Mouse (Mus musculus) hindbrain, embryonic 14.5 days (tissue): ENCODE results near the gene Phf20. TPM values are rescaled to one million over a fixed set of nuclear protein-coding genes. Genes with fewer than 3 reads are reported as not detected.

Experiments
- ATAC-seq: fragments of 200-750 bp; cut with Nextera tagmentation; 2 replicates; pipeline ENCODE4 v1.8.0; 2017; ENCODE audit warnings: moderate number of reproducible peaks, mild to moderate bottlenecking, moderate TSS enrichment, moderate library complexity; ENCODE audit not compliant: low FRiP score
- DNase-seq: peaks from one replicate; pipeline ENCODE4 v3.0.0-alpha.2; 2015; ENCODE audit warnings: low spot score
- H3K27ac ChIP-seq: fragments of 300-500 bp; sonication (generic); 2 replicates; pipeline ENCODE4 v1.5.1; 2014; ENCODE audit warnings: mild to moderate bottlenecking, moderate library complexity
- H3K27me3 ChIP-seq: fragments of 300-500 bp; sonication (generic); 2 replicates; pipeline ENCODE4 v1.6.1; 2014; ENCODE audit warnings: mild to moderate bottlenecking, low read length, mixed read lengths; ENCODE audit not compliant: control insufficient read depth, insufficient read depth
- H3K36me3 ChIP-seq: fragments of 300-500 bp; sonication (generic); replicated peaks from 2 replicates; pipeline ENCODE4 v1.6.1; 2014; ENCODE audit not compliant: control insufficient read depth, insufficient read depth
- H3K4me1 ChIP-seq: fragments of 300-500 bp; sonication (generic); replicated peaks from 2 replicates; pipeline ENCODE4 v1.6.1; 2014; ENCODE audit warnings: antibody characterized with exemption, low read length, mixed read lengths; ENCODE audit not compliant: control insufficient read depth, insufficient read depth
- H3K4me2 ChIP-seq: fragments of 300-500 bp; sonication (generic); replicated peaks from 2 replicates; pipeline ENCODE4 v1.6.1; 2014; ENCODE audit warnings: mild to moderate bottlenecking, moderate library complexity
- H3K4me3 ChIP-seq: fragments of 300-500 bp; sonication (generic); replicated peaks from 2 replicates; pipeline ENCODE4 v1.5.1; 2014; ENCODE audit warnings: mild to moderate bottlenecking, low read length
- H3K9ac ChIP-seq: fragments of 300-500 bp; sonication (generic); 2 replicates; pipeline ENCODE4 v1.6.1; 2014
- H3K9me3 ChIP-seq: fragments of 300-500 bp; sonication (generic); 2 replicates; pipeline ENCODE4 v1.6.1; 2016; ENCODE audit warnings: low read length; ENCODE audit not compliant: control insufficient read depth
- WGBS: fragments of 180-500 bp; shearing (Covaris S2); extraction: QIAGEN DNeasy Blood & Tissue Kit; methylation state at CpG from one replicate; pipeline ENCODE4 v1.1.7; 2014; 5-methylcytosine and 5-hydroxymethylcytosine counted together
- polyA plus RNA-seq: library from polyadenylated mRNA; unstranded; fragments of >200 nt; fragmentation: Nextera tagmentation; extraction: Ambion mirVana; gene quantifications from 2 replicates; pipeline ENCODE4 v1.2.1, GENCODE M21; 2014

The Phf20 gene
- polyA plus RNA-seq, 1 experiment from 2014 or later: 107 TPM

DNA sequence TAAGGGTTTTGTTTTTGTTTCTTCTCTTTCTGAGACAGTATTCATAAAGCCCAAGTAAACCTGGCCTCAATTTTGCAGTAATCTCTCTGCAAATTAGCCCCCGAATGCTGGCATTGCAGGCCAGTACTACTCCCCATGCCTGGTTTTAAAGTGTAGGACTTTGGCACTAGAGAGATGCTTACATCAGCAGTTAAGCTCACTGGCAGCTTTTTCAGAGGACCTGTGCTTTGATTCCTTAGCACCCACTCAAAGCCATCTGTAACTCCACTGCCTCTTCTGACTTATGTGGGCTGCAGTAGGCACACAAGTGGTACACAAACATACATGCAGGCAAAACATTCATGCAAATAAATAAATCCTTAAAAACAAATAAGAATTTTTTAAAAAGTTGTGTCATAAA lies 55.0 kb downstream of the Phf20 start:
- no peak overlapping the region for H3K9ac ChIP-seq
- no peak overlapping the region for H3K4me2 ChIP-seq
- H3K4me1 ChIP-seq: no peaks in the 10 kb centered on the region
- DNase-seq (no peak), ATAC-seq (no peak)
- WGBS: 96% methylated on average over 1 of the region's 1 CpGs
- H3K36me3 ChIP-seq: peaks cover 41% of the 10 kb centered on the region
- H3K9me3 ChIP-seq: no peaks in the 10 kb centered on the region
- H3K4me3 ChIP-seq: no peak overlapping the region
- H3K27ac ChIP-seq: no peak overlapping the region
- no peaks in the 10 kb centered on the region for H3K27me3 ChIP-seq

GRCm38 (mm10) chr2:156257051-156257450 lies 60.8 kb downstream of the Phf20 start:
- Histone ChIP-seq H3K9ac (no peak overlapping the region), H3K36me3 (peaks cover 60% of the 10 kb centered on the region), H3K4me3 (no peak overlapping the region), H3K4me2 (no peak overlapping the region), H3K27me3 (no peaks in the 10 kb centered on the region), H3K9me3 (no peaks in the 10 kb centered on the region), H3K4me1 (no peaks in the 10 kb centered on the region; the same call in 1 of the 2 replicates), H3K27ac (peak overlapping the region; percentile 45; the same call in 1 of the 2 replicates)
- no peak for ATAC-seq
- no peak for DNase-seq
- 41% methylated on average over 2 of the region's 2 CpGs for WGBS

- peak overlapping the region; percentile 45; the same call in 1 of the 2 replicates for H3K27ac ChIP-seq
- no peak overlapping the region for H3K4me2 ChIP-seq
- no peaks in the 10 kb centered on the region for H3K27me3 ChIP-seq
- no peak overlapping the region for H3K4me3 ChIP-seq
- no peaks in the 10 kb centered on the region for H3K9me3 ChIP-seq
- no peaks in the 10 kb centered on the region; the same call in 1 of the 2 replicates for H3K4me1 ChIP-seq
- no peak for ATAC-seq
- no peak for DNase-seq
- no peak overlapping the region for H3K9ac ChIP-seq
- peaks cover 52% of the 10 kb centered on the region for H3K36me3 ChIP-seq
- WGBS: 91% methylated on average over 11 of the region's 11 CpGs
Measured at GRCm38 (mm10) chr2:156257922-156258761, 61.9 kb downstream of the Phf20 start.

DNA sequence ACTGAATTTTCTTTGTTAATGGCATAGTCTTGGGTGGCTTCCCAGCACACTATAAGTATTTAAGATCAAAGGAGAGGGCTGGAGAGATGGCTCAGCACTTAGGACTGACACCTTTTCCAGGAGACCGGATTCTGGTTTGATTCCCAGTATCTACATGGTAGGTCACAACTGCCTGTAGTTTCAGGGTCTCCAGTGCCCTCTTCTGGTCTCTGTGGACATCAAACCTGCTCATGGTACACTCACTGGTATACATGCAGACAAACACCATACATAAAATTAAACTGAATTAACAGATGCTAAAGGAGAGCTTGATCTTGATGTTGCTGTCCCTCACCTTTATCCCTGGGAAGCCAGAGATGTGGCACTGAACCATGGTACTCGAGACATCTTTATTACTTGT lies 64.7 kb downstream of the Phf20 start:
- ATAC-seq (no peak), DNase-seq (no peak)
- no peaks in the 10 kb centered on the region for H3K27me3 ChIP-seq
- H3K9me3 ChIP-seq: no peaks in the 10 kb centered on the region
- H3K4me3 ChIP-seq: no peak overlapping the region
- no peak overlapping the region for H3K27ac ChIP-seq
- H3K36me3 ChIP-seq: peaks cover 51% of the 10 kb centered on the region
- H3K4me2 ChIP-seq: no peak overlapping the region
- WGBS: 90% methylated on average over 2 of the region's 2 CpGs
- H3K9ac ChIP-seq: no peak overlapping the region
- H3K4me1 ChIP-seq: no peaks in the 10 kb centered on the region; the same call in 1 of the 2 replicates

DNA sequence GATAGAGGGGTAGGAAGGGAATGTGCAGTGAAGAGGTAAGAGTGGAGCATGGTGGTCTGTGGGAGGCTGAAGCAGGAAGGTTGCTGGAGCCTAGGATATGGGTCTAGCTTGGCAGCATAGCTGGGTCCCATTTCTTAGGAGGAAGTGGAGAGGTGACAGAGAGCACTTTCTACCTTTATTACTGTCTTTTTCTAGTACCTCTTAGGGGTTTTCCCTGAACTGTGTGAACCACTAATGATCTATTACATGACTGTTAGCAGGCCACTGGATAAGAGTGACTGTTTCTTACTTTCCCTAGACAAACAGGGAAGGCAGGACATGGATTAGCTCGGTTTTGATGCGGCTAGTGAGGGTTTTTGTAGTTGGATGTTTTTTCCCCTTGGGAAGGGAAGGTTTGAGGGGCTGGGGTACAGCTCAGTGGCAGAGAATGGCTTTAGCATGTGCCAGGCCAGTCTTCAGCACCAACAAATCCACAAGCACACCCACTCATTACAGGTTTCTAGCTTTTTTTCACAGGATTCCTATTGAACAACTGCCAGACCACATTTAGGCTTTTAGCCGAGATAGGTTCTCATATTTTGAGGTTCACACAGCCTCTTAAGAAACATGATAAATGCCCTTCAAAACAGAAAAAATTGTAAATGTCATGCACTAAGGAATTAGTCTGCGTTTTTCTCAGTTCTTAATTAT lies 67.1 kb downstream of the Phf20 start:
- H3K9me3 ChIP-seq: no peaks in the 10 kb centered on the region
- H3K4me2 ChIP-seq: no peak overlapping the region
- 93% methylated on average over 4 of the region's 4 CpGs for WGBS
- DNase-seq (no peak), ATAC-seq (no peak)
- no peak overlapping the region for H3K27ac ChIP-seq
- H3K27me3 ChIP-seq: no peaks in the 10 kb centered on the region
- H3K9ac ChIP-seq: no peak overlapping the region
- H3K4me3 ChIP-seq: no peak overlapping the region
- peaks cover 55% of the 10 kb centered on the region for H3K36me3 ChIP-seq
- no peaks in the 10 kb centered on the region for H3K4me1 ChIP-seq

DNA sequence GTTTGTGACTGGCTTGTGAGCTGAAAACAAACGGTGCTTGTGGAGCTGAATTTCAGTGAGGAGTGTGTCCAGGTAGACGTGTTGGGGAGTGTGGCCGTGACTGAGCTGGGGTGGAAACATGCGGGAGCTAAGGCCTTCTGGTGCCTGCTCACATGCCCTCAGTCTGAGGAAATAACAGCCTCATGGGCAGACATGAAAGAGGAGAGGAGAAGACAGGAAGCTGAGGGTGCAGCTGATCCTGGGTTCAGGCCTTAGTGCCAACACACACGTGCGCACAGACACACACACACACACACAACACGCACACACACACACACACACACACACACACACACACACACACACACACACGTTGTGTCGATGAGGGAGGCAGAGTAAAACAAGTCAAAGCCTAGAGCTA lies 71.4 kb downstream of the Phf20 start:
- H3K27ac ChIP-seq: no peak overlapping the region
- 97% methylated on average over 8 of the region's 9 CpGs for WGBS
- DNase-seq (no peak), ATAC-seq (no peak)
- H3K4me2 ChIP-seq: no peak overlapping the region
- no peaks in the 10 kb centered on the region for H3K4me1 ChIP-seq
- no peak overlapping the region for H3K9ac ChIP-seq
- H3K36me3 ChIP-seq: peaks cover 45% of the 10 kb centered on the region
- no peaks in the 10 kb centered on the region for H3K27me3 ChIP-seq
- no peaks in the 10 kb centered on the region for H3K9me3 ChIP-seq
- H3K4me3 ChIP-seq: no peak overlapping the region

DNA sequence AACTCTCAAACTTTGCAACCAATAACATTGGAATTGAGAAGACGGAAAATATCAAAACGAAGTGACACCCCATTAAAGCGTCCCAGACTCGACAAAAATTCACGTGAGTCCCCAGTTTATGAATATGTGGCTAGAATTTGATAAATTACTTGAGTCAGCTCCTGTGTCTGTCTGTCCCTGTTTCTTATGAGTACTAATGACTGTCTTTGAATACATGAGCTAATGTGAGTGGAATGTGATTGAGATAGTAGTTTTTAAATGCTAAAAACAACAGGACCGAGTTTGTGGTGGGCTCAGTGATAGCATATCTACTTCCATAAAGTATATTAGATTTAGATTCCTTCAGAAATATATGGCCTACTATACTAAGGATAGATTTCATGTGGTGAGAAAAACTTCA lies 76.3 kb downstream of the Phf20 start:
- H3K4me1 ChIP-seq: no peaks in the 10 kb centered on the region
- 94% methylated on average over 6 of the region's 6 CpGs for WGBS
- ATAC-seq (no peak), DNase-seq (no peak)
- no peak overlapping the region for H3K9ac ChIP-seq
- H3K4me3 ChIP-seq: no peak overlapping the region
- no peak overlapping the region for H3K4me2 ChIP-seq
- peaks cover 45% of the 10 kb centered on the region for H3K36me3 ChIP-seq
- H3K27me3 ChIP-seq: no peaks in the 10 kb centered on the region
- H3K9me3 ChIP-seq: no peaks in the 10 kb centered on the region
- H3K27ac ChIP-seq: no peak overlapping the region

DNA sequence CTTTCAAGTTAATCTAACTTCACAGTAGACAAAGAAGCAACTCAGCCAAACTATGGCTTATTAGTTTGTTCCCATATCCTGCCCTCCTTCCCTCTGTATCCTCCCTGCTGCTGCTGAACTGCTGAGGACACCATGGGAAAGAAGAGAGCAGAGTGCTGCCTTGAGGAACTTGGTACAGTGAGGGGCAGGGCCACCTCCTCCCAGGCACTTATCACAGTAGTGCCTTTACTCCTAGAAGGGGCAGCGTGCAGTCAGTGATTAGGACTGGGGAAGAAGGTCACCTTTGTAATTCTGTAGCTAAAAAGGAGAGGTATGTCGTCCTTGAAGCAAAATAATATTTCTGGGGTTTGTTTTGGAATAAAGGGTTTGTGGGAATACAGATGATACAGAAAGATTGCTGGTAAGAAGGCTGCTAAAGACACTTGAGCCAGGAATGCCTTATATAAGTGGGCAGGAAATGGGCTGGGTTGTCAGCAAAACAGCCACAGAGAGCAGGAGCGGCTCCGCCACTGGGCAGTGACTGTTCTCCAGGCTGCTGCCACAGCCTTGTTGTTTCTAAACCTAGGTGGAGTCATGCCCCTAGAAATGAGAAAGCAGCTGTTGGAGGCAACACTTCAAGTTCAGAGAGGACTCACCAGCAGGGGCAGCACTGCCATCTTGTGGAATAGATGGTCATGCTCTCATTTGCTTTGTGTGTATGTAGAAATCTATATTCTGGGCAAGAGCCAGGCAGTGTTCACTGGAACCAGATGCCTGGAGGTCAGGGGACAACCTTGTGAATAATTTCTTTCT lies 82.2 kb downstream of the Phf20 start:
- Histone ChIP-seq H3K27ac (peak overlapping the region; percentile 45; the same call in 1 of the 2 replicates), H3K36me3 (peaks cover 30% of the 10 kb centered on the region), H3K4me3 (no peak overlapping the region), H3K9ac (no peak overlapping the region), H3K27me3 (no peaks in the 10 kb centered on the region), H3K4me1 (no peaks in the 10 kb centered on the region), H3K4me2 (no peak overlapping the region), H3K9me3 (no peaks in the 10 kb centered on the region)
- ATAC-seq (peak; percentile 74; the same call in 1 of the 2 replicates), DNase-seq (peak; percentile 83)
- 66% methylated on average over 4 of the region's 4 CpGs for WGBS

- 87% methylated on average over 4 of the region's 4 CpGs for WGBS
- DNase-seq (no peak), ATAC-seq (no peak)
- no peaks in the 10 kb centered on the region for H3K4me1 ChIP-seq
- no peaks in the 10 kb centered on the region for H3K9me3 ChIP-seq
- no peaks in the 10 kb centered on the region for H3K27me3 ChIP-seq
- H3K4me2 ChIP-seq: no peak overlapping the region
- H3K27ac ChIP-seq: no peak overlapping the region
- no peak overlapping the region for H3K9ac ChIP-seq
- H3K4me3 ChIP-seq: no peak overlapping the region
- peaks cover 18% of the 10 kb centered on the region; the same call in 1 of the 2 replicates for H3K36me3 ChIP-seq
Measured at GRCm38 (mm10) chr2:156281227-156281626, 85.0 kb downstream of the Phf20 start.
